Mouse (Mus musculus): ENCODE data around the gene Chsy1.

- no peak for TF ChIP-seq CTCF (IDR thresholded peaks at IDR 0.05; ENCODE audit: low read depth, low read length)
- no peak for TF ChIP-seq POLR2A (IDR thresholded peaks at IDR 0.05; ENCODE audit: extremely low read depth, insufficient read depth, low read length)
Measured at GRCm38 (mm10) chr7:66180260-66180659, 70.9 kb downstream of the Chsy1 start.

Data from liver, adult 2 months (tissue).